In the genomic region with DNA sequence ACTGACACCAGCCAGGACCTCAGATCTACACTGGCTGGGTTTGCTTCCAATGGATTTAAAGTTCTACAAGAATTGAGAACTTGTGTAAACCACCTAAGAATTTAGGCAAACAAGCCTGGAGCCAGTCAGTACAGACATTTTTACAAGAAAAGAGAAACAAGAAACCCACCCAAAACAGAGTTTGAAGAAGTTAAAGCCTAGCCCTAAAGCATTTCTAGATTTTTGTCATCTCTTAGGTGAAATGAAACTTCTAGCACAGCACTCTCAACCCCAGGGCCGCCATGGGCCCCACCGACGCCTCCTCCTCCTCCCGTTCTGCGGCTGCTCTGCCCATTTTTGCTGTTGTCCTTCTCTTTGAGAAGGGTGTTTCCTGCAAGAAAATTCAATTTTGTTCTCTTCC, we compare ENCODE assay signal across 26 mouse cellular contexts. TPM values are rescaled to one million over a fixed set of nuclear protein-coding genes. Genes with fewer than 3 reads are reported as not detected.
"Had no signal": no experiment of that assay in that cellular context is flagged by ENCODE, and none has a peak within 500 bp of the region (broad histone marks: within the 10 kb centered on the region; RNA-seq: fewer than 3 reads in every experiment).

No protein-coding gene starts in this region.

- ATAC-seq: hindbrain, embryonic 16.5 days; intestine, embryonic 15.5 days; intestine, postnatal 0 days; liver, embryonic 12.5 days had no signal

- H3K4me3 ChIP-seq: gastrocnemius, adult 2 months; heart, embryonic 10.5 days; heart, embryonic 12.5 days; hindbrain, embryonic 10.5 days; hindbrain, embryonic 12.5 days; intestine, embryonic 15.5 days; layer of hippocampus, adult 2 months; left cerebral cortex, adult 2 months; limb, embryonic 10.5 days; limb, embryonic 12.5 days; liver, embryonic 12.5 days had no signal

- H3K4me1 ChIP-seq: intestine, embryonic 15.5 days; limb, embryonic 10.5 days had no signal

- H3K27me3 ChIP-seq: heart, embryonic 12.5 days; hindbrain, embryonic 12.5 days; intestine, embryonic 15.5 days; limb, embryonic 12.5 days; liver, embryonic 12.5 days had no signal

- DNase-seq: gastrocnemius, adult 2 months; gastrocnemius, postnatal 10 days; gastrocnemius, postnatal 25 days; heart, adult 18-20 months; heart, postnatal 10 days; heart, postnatal 4 days; kidney, adult 18-20 months; kidney, adult 8-10 months; kidney, postnatal 10 days; kidney, postnatal 25 days; kidney, postnatal 4 days; liver had no signal

- H3K9me3 ChIP-seq: heart, embryonic 10.5 days; heart, embryonic 12.5 days; hindbrain, embryonic 10.5 days; hindbrain, embryonic 12.5 days; intestine, embryonic 15.5 days; limb, embryonic 10.5 days; limb, embryonic 12.5 days; liver, embryonic 12.5 days had no signal

- H3K9ac ChIP-seq: heart, embryonic 12.5 days; hindbrain, embryonic 12.5 days; hindbrain, embryonic 14.5 days; intestine, embryonic 15.5 days; limb, embryonic 12.5 days; liver, embryonic 12.5 days had no signal

- H3K27ac ChIP-seq: gastrocnemius, adult 2 months; heart, embryonic 10.5 days; hindbrain, embryonic 10.5 days; hindbrain, embryonic 12.5 days; hindbrain, embryonic 14.5 days; intestine, embryonic 15.5 days; layer of hippocampus, adult 2 months; left cerebral cortex, adult 2 months; limb, embryonic 10.5 days; limb, embryonic 12.5 days; liver, embryonic 12.5 days had no signal

- H3K4me2 ChIP-seq: heart, embryonic 12.5 days; hindbrain, embryonic 12.5 days; hindbrain, embryonic 14.5 days; intestine, embryonic 15.5 days; limb, embryonic 12.5 days; liver, embryonic 12.5 days had no signal

RNA-seq across cellular contexts. Expression of gene Klrg2, which starts 54.0 kb away (rescaled TPM):
- polyA plus RNA-seq: hindbrain, embryonic 14.5 days; inflammation-experienced regulatory T-cells, adult 6 months had no signal
